Mouse (Mus musculus): Measurements from ENCODE around the gene Lime1. TPM values are rescaled to one million over a fixed set of nuclear protein-coding genes. Genes with fewer than 3 reads are reported as not detected.
A peak's percentile ranks its signal among the peaks of the same experiment; 100 is the strongest.

Lime1 gene
- total RNA-seq, 2 experiments from 2014 or later = 43.1 to 45.2 TPM

- Histone ChIP-seq H3K27ac (no peak overlapping the region), H3K4me3 (no peak overlapping the region)
- peak; percentile 79 to 87 for DNase-seq (ENCODE audit: extremely low spot score in 1 of 2, low spot score in 2 of 2)
- TF ChIP-seq CTCF (IDR thresholded peaks at IDR 0.05) = peak; percentile 89
- intact Hi-C loops (cut with DNase I) = loop anchor here (1.0 to 5.0 kb wide), 3 partner anchors 102 to 205 kb away; partner anchors contain the start of genes Samd10 and Uckl1
Measured at GRCm38 (mm10) chr2:181392600-181393213, 12.8 kb downstream of the Lime1 start.

GRCm38 (mm10) chr2:181394086-181394485, 14.2 kb downstream of the Lime1 start:
- Histone ChIP-seq H3K27ac (no peak overlapping the region), H3K4me3 (no peak overlapping the region)
- no peak for TF ChIP-seq CTCF (IDR thresholded peaks at IDR 0.05)
- intact Hi-C loops (cut with DNase I) = loop anchor here (5.0 kb wide), 2 partner anchors 188 to 203 kb away; partner anchors contain the start of genes Samd10 and Uckl1
- no peak for DNase-seq (ENCODE audit: extremely low spot score in 1 of 2, low spot score in 2 of 2)

DNA sequence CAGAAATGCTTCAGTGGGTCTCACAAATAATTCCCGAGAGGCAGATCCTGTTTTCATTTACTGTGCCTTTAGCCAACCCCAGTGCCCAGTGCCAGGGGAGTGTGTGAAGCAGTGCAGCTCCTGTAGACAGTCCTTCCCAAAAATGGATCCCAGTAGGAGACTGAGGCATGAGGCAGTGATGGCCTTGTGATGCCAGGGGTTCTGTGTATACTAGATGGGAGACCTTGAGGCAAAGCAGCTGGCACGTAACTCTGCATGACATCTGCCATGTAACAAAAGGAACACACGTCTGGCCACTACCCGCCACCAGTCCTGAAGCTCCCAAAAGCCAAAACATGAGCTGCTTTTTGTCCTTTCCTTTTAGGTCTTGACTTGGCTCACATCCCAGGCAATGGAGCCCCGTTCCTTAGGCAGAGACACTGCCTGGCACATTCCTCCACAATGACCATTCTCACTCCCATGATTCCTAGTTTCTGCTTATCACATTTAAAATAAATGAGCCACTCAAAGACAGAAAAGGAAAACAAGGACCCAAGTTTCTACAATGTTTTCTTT, 17.4 kb downstream of the Lime1 start:
- no peak for DNase-seq (ENCODE audit: extremely low spot score in 1 of 2, low spot score in 2 of 2)
- no peak overlapping the region for H3K4me3 ChIP-seq
- TF ChIP-seq CTCF (IDR thresholded peaks at IDR 0.05) = no peak
- no peak overlapping the region for H3K27ac ChIP-seq
- intact Hi-C loops (cut with DNase I) = no loop called here

GRCm38 (mm10) chr2:181401497-181401896, 21.6 kb downstream of the Lime1 start:
- TF ChIP-seq CTCF (IDR thresholded peaks at IDR 0.05) = no peak
- DNase-seq (ENCODE audit: extremely low spot score in 1 of 2, low spot score in 2 of 2) = no peak
- H3K27ac ChIP-seq = no peak overlapping the region
- no peak overlapping the region for H3K4me3 ChIP-seq
- intact Hi-C loops (cut with DNase I) = no loop called here

- intact Hi-C loops (cut with DNase I) = no loop called here
- no peak for DNase-seq (ENCODE audit: extremely low spot score in 1 of 2, low spot score in 2 of 2)
- TF ChIP-seq CTCF (IDR thresholded peaks at IDR 0.05) = no peak
- Histone ChIP-seq H3K27ac (no peak overlapping the region), H3K4me3 (no peak overlapping the region)
Measured at GRCm38 (mm10) chr2:181403722-181404121, 23.8 kb downstream of the Lime1 start.

- intact Hi-C loops (cut with DNase I) = no loop called here
- TF ChIP-seq CTCF (IDR thresholded peaks at IDR 0.05) = no peak
- Histone ChIP-seq H3K4me3 (no peak overlapping the region), H3K27ac (no peak overlapping the region)
- DNase-seq (ENCODE audit: extremely low spot score in 1 of 2, low spot score in 2 of 2) = no peak
Measured at GRCm38 (mm10) chr2:181409643-181410042, 29.8 kb downstream of the Lime1 start.

DNA sequence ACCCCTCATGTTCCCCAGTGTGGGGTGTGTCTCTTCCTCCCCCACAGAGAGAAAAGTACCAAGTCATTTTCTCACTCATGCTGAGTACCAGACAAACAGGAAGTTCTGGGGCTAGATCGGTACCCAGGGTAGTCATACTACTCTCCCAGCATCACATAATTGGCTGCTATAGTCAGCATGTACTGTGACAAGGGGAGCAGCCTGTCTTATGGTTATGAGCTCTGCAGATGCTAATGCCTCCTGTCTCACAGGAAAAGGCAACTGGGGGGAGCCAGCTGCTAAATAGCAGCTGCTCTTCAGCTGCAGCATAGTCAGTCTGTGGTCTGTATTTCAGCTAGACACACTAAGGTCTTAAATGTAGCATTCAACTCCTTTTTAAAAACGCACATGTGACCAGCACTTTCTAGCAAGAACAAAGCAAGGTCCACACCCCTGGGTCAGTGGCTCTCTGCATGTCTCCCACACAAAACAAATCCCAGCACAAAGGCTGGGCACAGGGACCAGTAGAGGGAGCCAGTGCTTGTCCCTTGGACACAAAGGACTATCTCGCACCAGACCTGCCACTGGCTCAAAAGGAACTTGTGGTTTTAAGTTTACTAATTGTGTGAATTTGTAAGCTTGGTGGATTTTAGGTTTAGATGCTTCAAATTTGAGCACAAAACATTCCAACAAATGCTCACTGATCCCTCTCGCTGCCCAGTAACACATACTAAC, 31.0 kb downstream of the Lime1 start:
- Histone ChIP-seq H3K4me3 (no peak overlapping the region), H3K27ac (no peak overlapping the region)
- intact Hi-C loops (cut with DNase I) = loop anchor here (1.0 kb wide), 1 partner anchor 85 kb away; no protein-coding TSS in a partner anchor
- peak; percentile 61 to 69 for DNase-seq (ENCODE audit: extremely low spot score in 1 of 2, low spot score in 2 of 2)
- peak; percentile 86 for TF ChIP-seq CTCF (IDR thresholded peaks at IDR 0.05)

GRCm38 (mm10) chr2:181413141-181413540, 33.3 kb downstream of the Lime1 start:
- no peak overlapping the region for H3K4me3 ChIP-seq
- no peak for TF ChIP-seq CTCF (IDR thresholded peaks at IDR 0.05)
- H3K27ac ChIP-seq = no peak overlapping the region
- intact Hi-C loops (cut with DNase I) = no loop called here
- DNase-seq (ENCODE audit: extremely low spot score in 1 of 2, low spot score in 2 of 2) = no peak

GRCm38 (mm10) chr2:181415945-181416344, 36.1 kb downstream of the Lime1 start:
- no peak overlapping the region for H3K4me3 ChIP-seq
- no peak for DNase-seq (ENCODE audit: extremely low spot score in 1 of 2, low spot score in 2 of 2)
- no peak overlapping the region for H3K27ac ChIP-seq
- no peak for TF ChIP-seq CTCF (IDR thresholded peaks at IDR 0.05)
- intact Hi-C loops (cut with DNase I) = no loop called here

- no peak for DNase-seq (ENCODE audit: extremely low spot score in 1 of 2, low spot score in 2 of 2)
- H3K4me3 ChIP-seq = no peak overlapping the region
- peak overlapping the region; percentile 77 for H3K27ac ChIP-seq
- intact Hi-C loops (cut with DNase I) = no loop called here
- no peak for TF ChIP-seq CTCF (IDR thresholded peaks at IDR 0.05)
Measured at GRCm38 (mm10) chr2:181419359-181419758, 39.5 kb downstream of the Lime1 start.

- intact Hi-C loops (cut with DNase I) = loop anchor here (2.0 kb wide), 1 partner anchor 38 kb away; the partner anchor contains the start of gene Zbtb46
- peak; percentile 36 to 62 for DNase-seq (ENCODE audit: extremely low spot score in 1 of 2, low spot score in 2 of 2)
- TF ChIP-seq CTCF (IDR thresholded peaks at IDR 0.05) = no peak
- H3K4me3 ChIP-seq = no peak overlapping the region
- H3K27ac ChIP-seq = peak overlapping the region; percentile 77
Measured at GRCm38 (mm10) chr2:181420426-181420825, 40.5 kb downstream of the Lime1 start.

Measured in left cerebral cortex, adult 2 months (tissue).